Mouse (Mus musculus) forebrain, embryonic 16.5 days (tissue): ENCODE data around the gene Ceacam18. TPM values are rescaled to one million over a fixed set of nuclear protein-coding genes. Genes with fewer than 3 reads are reported as not detected.
"Not testable (repeated sequence)": the region's sequence is repeated elsewhere in the genome, so short reads cannot be mapped to it uniquely, and the experiment has no call there.

ENCODE experiments used
- ATAC-seq: fragments of 200-750 bp; cut with Nextera tagmentation; 2 replicates; pipeline ENCODE4 v1.8.0; 2017; ENCODE audit warnings: mild to moderate bottlenecking, moderate library complexity
- H3K27ac ChIP-seq: fragments of 300-500 bp; sonication (generic); 2 replicates; pipeline ENCODE4 v1.5.1; 2014; ENCODE audit warnings: low read length, control low read depth
- H3K27me3 ChIP-seq: fragments of 300-500 bp; sonication (generic); replicated peaks from 2 replicates; pipeline ENCODE4 v1.6.1; 2014; ENCODE audit warnings: low read length; ENCODE audit not compliant: control insufficient read depth, insufficient read depth
- H3K36me3 ChIP-seq: fragments of 300-500 bp; sonication (generic); 2 replicates; pipeline ENCODE4 v1.6.1; 2014; ENCODE audit not compliant: control insufficient read depth, insufficient read depth
- H3K4me1 ChIP-seq: fragments of 300-500 bp; sonication (generic); replicated peaks from 2 replicates; pipeline ENCODE4 v1.6.1; 2014; ENCODE audit warnings: low read length; ENCODE audit not compliant: control insufficient read depth, insufficient read depth
- H3K4me2 ChIP-seq: fragments of 300-500 bp; sonication (generic); 2 replicates; pipeline ENCODE4 v1.6.1; 2014; ENCODE audit warnings: mild to moderate bottlenecking, low read length, control low read depth
- H3K4me3 ChIP-seq: fragments of 300-500 bp; sonication (generic); replicated peaks from 2 replicates; pipeline ENCODE4 v1.5.1; 2014; ENCODE audit warnings: mild to moderate bottlenecking, low read length, control low read depth
- H3K9ac ChIP-seq: fragments of 300-500 bp; sonication (generic); replicated peaks from 2 replicates; pipeline ENCODE4 v1.6.1; 2014; ENCODE audit warnings: low read depth, low read length, control low read depth
- H3K9me3 ChIP-seq: fragments of 300-500 bp; sonication (generic); 2 replicates; pipeline ENCODE4 v1.6.1; 2016; ENCODE audit warnings: low read length; ENCODE audit not compliant: control insufficient read depth
- WGBS: fragments of 180-500 bp; shearing (Covaris S2); extraction: QIAGEN DNeasy Blood & Tissue Kit; methylation state at CpG from one replicate; pipeline ENCODE4 v1.1.7; 2014; 5-methylcytosine and 5-hydroxymethylcytosine counted together
- polyA plus RNA-seq: library from polyadenylated mRNA; unstranded; fragments of >200 nt; fragmentation: Nextera tagmentation; extraction: Ambion mirVana; gene quantifications from 2 replicates; pipeline ENCODE4 v1.2.1, GENCODE M21; 2015

Gene Ceacam18
- polyA plus RNA-seq, 1 experiment from 2014 or later, result not detected

- no peaks in the 10 kb centered on the region for H3K27me3 ChIP-seq
- H3K9ac ChIP-seq, result no peak within 1 kb of the TSS
- no peaks in the 10 kb centered on the region for H3K4me1 ChIP-seq
- no peak for ATAC-seq
- no peaks in the 10 kb centered on the region for H3K36me3 ChIP-seq
- H3K9me3 ChIP-seq, result no peaks in the 10 kb centered on the region
- H3K27ac ChIP-seq, result no peak within 1 kb of the TSS
- WGBS, result 81% methylated on average over 1 of the region's 1 CpGs
- no peak within 1 kb of the TSS for H3K4me2 ChIP-seq
- no peak within 1 kb of the TSS for H3K4me3 ChIP-seq
These were observed 25.5 kb downstream of the Ceacam18 start, which contains the start of gene Siglece for GRCm38 (mm10) chr7:43660002-43660401. Gene Siglece, minus strand, starts transcription at chr7:43660161.

DNA sequence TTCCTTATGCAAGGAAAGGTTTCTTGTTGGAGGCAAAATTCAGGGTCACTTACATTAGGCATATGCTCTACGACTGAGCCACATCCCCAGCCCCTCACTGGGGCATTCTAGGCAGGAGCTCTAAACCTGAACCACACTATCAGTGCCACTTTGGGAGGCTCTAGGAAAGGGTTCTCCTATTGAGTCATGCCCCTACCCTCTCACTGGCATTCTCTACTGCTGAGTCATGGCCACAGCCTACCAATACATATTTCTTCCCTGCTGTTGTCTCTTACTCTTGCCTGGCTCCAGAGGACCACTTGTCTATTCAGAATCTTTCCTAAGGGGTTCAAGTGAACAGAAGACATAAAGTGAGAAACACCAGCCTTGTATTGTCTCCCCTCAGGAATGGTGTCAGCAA lies 28.3 kb downstream of the Ceacam18 start:
- no peak overlapping the region for H3K27ac ChIP-seq
- 88% methylated on average over 1 of the region's 1 CpGs for WGBS
- H3K4me3 ChIP-seq, result no peak overlapping the region
- H3K9ac ChIP-seq, result no peak overlapping the region
- H3K4me2 ChIP-seq, result no peak overlapping the region
- no peaks in the 10 kb centered on the region for H3K9me3 ChIP-seq
- ATAC-seq, result no peak
- H3K36me3 ChIP-seq, result no peaks in the 10 kb centered on the region
- no peaks in the 10 kb centered on the region for H3K27me3 ChIP-seq
- no peaks in the 10 kb centered on the region for H3K4me1 ChIP-seq

DNA sequence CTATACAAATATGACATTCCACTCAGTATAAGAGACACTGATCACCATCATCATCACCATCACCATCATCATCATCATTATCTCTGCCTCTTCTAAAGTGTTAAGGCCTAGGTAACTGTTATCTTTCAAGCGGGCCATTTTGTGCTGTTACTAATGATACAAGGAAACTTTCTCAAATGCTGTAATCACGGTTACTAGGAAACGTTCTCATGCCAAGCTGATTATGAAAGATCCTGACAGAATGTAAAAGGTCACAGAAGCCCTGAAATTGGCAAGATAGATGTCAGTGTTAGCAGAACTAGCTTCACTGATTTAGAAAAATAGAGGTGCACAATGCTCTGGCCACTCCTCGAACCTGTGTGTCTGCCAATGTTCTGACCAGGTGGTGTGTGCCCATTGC lies 32.7 kb downstream of the Ceacam18 start:
- 96% methylated on average over 4 of the region's 4 CpGs for WGBS
- not testable (repeated sequence) for H3K4me3 ChIP-seq, H3K4me1 ChIP-seq, H3K36me3 ChIP-seq, H3K9me3 ChIP-seq, H3K4me2 ChIP-seq, H3K27ac ChIP-seq, H3K27me3 ChIP-seq, H3K9ac ChIP-seq, ATAC-seq

DNA sequence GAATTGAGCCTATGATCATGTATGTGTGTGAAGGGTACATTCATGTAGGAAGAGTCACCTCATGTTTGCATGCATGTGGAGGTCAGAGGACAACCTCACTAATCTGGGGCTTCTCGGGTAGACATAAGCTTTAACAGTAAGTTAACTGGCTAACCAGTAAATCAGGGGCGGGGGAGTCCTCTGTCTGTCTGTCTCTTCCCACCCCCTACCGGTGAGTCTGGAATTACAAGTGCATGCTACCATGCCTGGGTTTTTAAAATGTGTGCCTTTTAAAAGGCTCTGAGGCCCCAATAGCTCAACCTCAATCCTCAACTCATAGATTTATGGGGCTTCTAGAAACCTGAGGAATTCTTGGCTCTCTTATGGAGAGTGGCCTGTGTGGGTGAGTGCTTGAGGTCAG lies 34.1 kb downstream of the Ceacam18 start:
- Histone ChIP-seq H3K27ac (no peak overlapping the region), H3K4me1 (peaks cover 8% of the 10 kb centered on the region), H3K36me3 (no peaks in the 10 kb centered on the region), H3K9ac (no peak overlapping the region), H3K4me2 (no peak overlapping the region), H3K27me3 (no peaks in the 10 kb centered on the region), H3K4me3 (no peak overlapping the region), H3K9me3 (no peaks in the 10 kb centered on the region)
- no peak for ATAC-seq
- WGBS, result 14% methylated on average over 3 of the region's 3 CpGs

DNA sequence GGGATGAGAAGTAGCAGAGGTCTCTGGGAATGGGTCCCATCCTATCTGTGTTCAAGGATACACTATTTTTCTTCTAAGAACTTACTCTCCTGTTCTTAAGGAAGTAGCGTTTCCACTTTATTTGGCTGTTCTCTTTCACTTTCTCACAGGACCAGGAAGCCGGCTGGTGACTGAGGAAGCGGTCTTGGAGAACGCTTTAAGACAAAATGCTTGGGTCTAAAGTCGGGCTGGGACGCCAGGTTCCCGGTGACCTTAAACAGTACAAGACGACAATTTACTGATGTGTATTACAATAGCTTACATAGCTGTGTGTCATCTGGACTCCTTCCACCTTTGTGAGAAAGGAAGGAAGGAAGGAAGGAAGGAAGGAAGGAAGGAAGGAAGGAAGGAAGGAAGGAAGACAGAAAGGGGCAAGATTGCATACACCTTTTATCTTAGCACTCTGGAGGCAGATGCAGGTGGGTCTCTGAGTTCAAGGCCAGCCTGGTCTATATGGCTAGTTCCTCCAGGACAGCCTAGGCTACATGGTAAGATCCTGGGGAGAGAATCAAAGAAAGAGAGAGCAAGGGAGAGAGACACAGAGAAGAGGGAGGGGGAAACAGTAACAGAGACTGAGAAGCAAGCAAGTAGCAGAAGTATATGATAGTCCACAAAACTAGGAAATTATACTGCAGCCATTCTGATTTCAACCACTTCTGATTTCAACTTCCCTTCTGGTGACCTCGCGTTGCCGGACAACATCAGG lies 36.7 kb downstream of the Ceacam18 start:
- H3K4me1 ChIP-seq, result peaks cover 8% of the 10 kb centered on the region
- 67% methylated on average over 11 of the region's 11 CpGs for WGBS
- H3K9me3 ChIP-seq, result no peaks in the 10 kb centered on the region
- peak overlapping the region; percentile 54 for H3K4me3 ChIP-seq
- peaks cover 14% of the 10 kb centered on the region for H3K36me3 ChIP-seq
- no peak overlapping the region for H3K27ac ChIP-seq
- peak overlapping the region; percentile 51 for H3K4me2 ChIP-seq
- H3K27me3 ChIP-seq, result no peaks in the 10 kb centered on the region
- ATAC-seq, result peak; percentile 58
- H3K9ac ChIP-seq, result peak overlapping the region; percentile 43

DNA sequence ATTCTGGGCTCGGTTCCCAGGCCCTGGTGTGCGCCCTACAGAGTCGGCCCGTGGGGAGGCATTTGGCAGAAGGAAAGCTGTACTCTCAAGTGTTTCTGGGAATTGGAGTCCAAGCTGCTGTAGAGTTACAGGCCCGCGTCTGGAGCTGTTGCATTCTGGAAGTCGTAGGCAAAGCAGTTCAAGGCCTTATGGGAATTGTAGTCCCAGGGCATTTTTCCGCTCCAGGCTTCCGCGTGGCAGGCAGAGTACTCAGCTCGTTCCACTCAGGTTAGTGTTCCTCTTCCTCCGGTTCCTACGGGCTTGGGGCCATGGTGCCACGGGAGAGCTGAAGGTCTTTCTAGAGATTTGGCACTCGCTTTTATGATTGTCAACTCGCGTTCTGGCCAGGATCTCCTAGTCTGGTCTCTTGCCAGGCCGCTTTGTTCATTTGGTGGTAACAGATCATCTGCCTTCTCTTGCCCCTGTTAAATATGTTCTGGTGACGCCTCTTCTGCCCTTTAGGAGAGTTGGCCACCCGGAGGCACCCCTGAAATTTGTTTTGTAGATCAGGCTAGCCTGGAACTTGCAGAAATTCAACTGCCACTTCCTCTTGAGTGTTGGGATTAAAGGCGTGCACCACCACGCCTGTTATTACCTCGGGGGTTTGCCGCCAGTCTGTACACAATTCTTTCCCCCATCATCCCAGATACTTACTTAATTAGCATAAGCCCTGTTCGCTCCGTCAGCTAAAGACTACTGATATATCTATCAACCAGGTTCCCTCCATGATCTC lies 37.5 kb downstream of the Ceacam18 start, which contains the start of gene Ctu1:
Gene Ctu1, plus strand, starts transcription at position 208 of the 772 bp plus-strand sequence.
- no peak within 1 kb of the TSS for H3K27ac ChIP-seq
- peak within 1 kb of the TSS; percentile 60 for H3K9ac ChIP-seq
- H3K27me3 ChIP-seq, result no peaks in the 10 kb centered on the region
- peak within 1 kb of the TSS; percentile 87 for H3K4me2 ChIP-seq
- H3K4me3 ChIP-seq, result peak within 1 kb of the TSS; percentile 54
- under 1% methylated on average over 26 of the region's 26 CpGs for WGBS
- H3K4me1 ChIP-seq, result peaks cover 8% of the 10 kb centered on the region
- H3K36me3 ChIP-seq, result peaks cover 22% of the 10 kb centered on the region
- peak; percentile 97 for ATAC-seq
- no peaks in the 10 kb centered on the region for H3K9me3 ChIP-seq

DNA sequence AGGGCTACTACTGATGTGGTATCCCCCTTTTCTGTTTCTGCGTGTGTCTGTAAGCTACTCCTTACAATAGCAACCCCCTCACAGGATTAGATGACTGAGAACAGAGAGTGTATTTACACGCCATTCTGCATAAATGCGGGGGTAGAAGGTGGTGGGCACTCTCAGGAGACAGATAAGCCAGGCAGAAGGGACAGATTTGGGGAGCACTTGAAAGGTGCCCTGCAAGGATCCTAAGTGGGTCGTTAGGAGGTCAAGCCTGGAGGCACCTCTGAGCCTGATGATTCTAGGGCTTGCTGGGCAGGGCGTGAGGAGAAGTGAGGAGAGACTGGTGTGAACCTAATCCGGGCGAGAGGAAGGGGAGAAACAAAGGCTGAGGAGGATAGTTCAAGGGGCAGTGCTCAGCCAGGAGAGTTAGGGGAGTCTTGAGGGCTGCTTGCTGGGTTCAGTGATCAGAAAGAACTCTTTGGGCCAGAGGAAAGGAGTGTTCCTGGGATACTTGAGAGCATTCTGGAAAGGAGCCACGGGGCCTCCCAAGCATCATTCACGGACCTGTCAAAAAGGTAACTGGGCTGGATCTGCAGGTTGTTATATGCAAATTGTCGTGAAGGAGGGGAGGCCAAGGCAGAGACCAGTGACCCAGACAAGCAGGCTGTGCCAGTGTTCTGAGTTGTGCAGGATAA lies 38.2 kb downstream of the Ceacam18 start:
- WGBS, result 9% methylated on average over 10 of the region's 10 CpGs
- peak overlapping the region; percentile 54 for H3K4me3 ChIP-seq
- peaks cover 8% of the 10 kb centered on the region for H3K4me1 ChIP-seq
- ATAC-seq, result peak; percentile 1; the same call in 1 of the 2 replicates
- H3K36me3 ChIP-seq, result peaks cover 29% of the 10 kb centered on the region
- H3K9ac ChIP-seq, result peak overlapping the region; percentile 60
- H3K27me3 ChIP-seq, result no peaks in the 10 kb centered on the region
- peak overlapping the region; percentile 87 for H3K4me2 ChIP-seq
- no peak overlapping the region for H3K27ac ChIP-seq
- H3K9me3 ChIP-seq, result no peaks in the 10 kb centered on the region

DNA sequence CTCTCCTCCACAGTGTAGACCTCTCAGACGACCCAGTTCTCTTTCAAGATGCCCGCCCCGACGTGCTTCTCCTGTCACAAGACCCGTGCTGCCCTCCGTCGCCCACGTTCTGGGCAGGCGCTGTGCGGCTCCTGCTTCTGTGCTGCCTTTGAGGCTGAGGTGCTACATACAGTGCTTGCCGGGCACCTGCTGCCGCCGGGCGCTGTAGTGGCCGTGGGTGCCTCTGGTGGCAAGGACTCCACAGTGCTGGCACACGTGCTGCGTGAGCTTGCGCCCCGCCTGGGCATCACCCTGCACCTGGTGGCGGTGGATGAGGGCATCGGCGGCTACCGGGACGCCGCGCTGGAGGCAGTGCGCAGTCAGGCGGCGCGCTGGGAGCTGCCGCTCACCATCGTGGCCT lies 40.6 kb downstream of the Ceacam18 start:
- no peak overlapping the region for H3K4me2 ChIP-seq

GRCm38 (mm10) chr7:43678517-43678916 lies 44.0 kb downstream of the Ceacam18 start:
- Histone ChIP-seq H3K4me1 (no peaks in the 10 kb centered on the region), H3K36me3 (peaks cover 36% of the 10 kb centered on the region), H3K9me3 (no peaks in the 10 kb centered on the region), H3K9ac (no peak overlapping the region), H3K27me3 (no peaks in the 10 kb centered on the region), H3K4me3 (no peak overlapping the region), H3K4me2 (no peak overlapping the region), H3K27ac (no peak overlapping the region)
- no peak for ATAC-seq

More for the DNA sequence above, 40.6 kb downstream of the Ceacam18 start:
- Histone ChIP-seq H3K36me3 (peaks cover 36% of the 10 kb centered on the region), H3K27ac (no peak overlapping the region), H3K4me3 (no peak overlapping the region), H3K4me1 (peaks cover 8% of the 10 kb centered on the region), H3K9ac (no peak overlapping the region), H3K9me3 (no peaks in the 10 kb centered on the region), H3K27me3 (no peaks in the 10 kb centered on the region)
- WGBS, result 94% methylated on average over 32 of the region's 32 CpGs
- no peak for ATAC-seq
